Mouse (Mus musculus): ENCODE results near the gene Zfp990. TPM values are rescaled to one million over a fixed set of nuclear protein-coding genes. Genes with fewer than 3 reads are reported as not detected.
"Not testable (repeated sequence)": the region's sequence is repeated elsewhere in the genome, so short reads cannot be mapped to it uniquely, and the experiment has no call there.

Zfp990 gene
- total RNA-seq, 2 experiments from 2014 or later, result 0.32 to 0.44 TPM

- intact Hi-C loops (cut with DNase I); DNase-seq (ENCODE audit: low spot score in 2 of 2): not testable (repeated sequence)
These were observed 69.8 kb downstream of the Zfp990 start for GRCm38 (mm10) chr4:145580333-145580732.

DNA sequence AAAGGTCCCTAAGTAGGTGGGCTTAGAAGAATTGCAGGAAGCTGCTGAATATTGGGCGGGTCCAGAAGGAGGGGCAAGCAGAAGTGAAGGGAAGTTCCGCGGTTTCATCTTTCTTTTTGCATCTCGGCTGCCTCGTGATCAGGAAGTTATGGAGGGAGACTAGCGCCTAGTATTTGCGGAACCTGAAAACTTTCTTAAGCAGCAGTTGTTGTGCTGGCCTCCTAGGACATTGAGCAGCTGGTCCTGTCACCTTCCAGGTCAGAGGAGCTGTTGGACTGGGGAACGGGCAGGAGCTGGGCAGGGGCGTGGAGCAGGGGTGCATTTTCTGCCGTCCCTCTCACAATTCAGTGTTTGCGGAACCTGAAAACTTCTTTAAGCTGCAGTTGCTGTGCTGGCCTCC, 74.5 kb downstream of the Zfp990 start, which contains the start of gene Gm13212:
Gene Gm13212 (plus strand): TSS at position 89 of the 400 bp plus-strand sequence.
- intact Hi-C loops (cut with DNase I); DNase-seq (ENCODE audit: low spot score in 2 of 2): not testable (repeated sequence)

- DNase-seq (ENCODE audit: low spot score in 2 of 2); intact Hi-C loops (cut with DNase I): not testable (repeated sequence)
These were observed 75.5 kb downstream of the Zfp990 start for GRCm38 (mm10) chr4:145586046-145586445.

Other genes starting within 250 kb of the Zfp990 start
- gene Tnfrsf8, start 195.6 kb upstream of the Zfp990 start, total RNA-seq (2021), result 1 to 10 TPM in 1 of 2 experiments, under 1 TPM in 1; 0.68 to 1.2 TPM
- gene Gm13212, start 74.4 kb downstream of the Zfp990 start, total RNA-seq (2021), result under 1 TPM; 0.17 to 0.20 TPM
- not detected for gene Zfp980, start 159.9 kb downstream of the Zfp990 start, total RNA-seq (2021)

Measured in left cerebral cortex, postnatal 14 days (tissue).